Mouse (Mus musculus) neural tube, embryonic 12.5 days (tissue): ENCODE measurements at regions not wholly inside any gene's neighbourhood (a gene's known extent, or its start where the extent isn't known, plus 50 kb on each side); places are given as distances from the start of the nearest gene placed in this dataset.

ENCODE experiments used
- ATAC-seq: fragments of 200-750 bp; cut with Nextera tagmentation; 2 replicates; pipeline ENCODE4 v1.8.0; 2017; ENCODE audit warnings: low read depth, mild to moderate bottlenecking, moderate TSS enrichment, moderate library complexity; ENCODE audit not compliant: low FRiP score
- H3K27ac ChIP-seq: fragments of 300-500 bp; sonication (generic); 2 replicates; pipeline ENCODE4 v1.5.1; 2016
- H3K27me3 ChIP-seq: fragments of 300-500 bp; sonication (generic); replicated peaks from 2 replicates; pipeline ENCODE4 v1.6.1; 2016; ENCODE audit warnings: mild to moderate bottlenecking
- H3K36me3 ChIP-seq: fragments of 300-500 bp; sonication (generic); 2 replicates; pipeline ENCODE4 v1.6.1; 2016; ENCODE audit warnings: mild to moderate bottlenecking
- H3K4me1 ChIP-seq: fragments of 300-500 bp; sonication (generic); 2 replicates; pipeline ENCODE4 v1.6.1; 2016
- H3K4me2 ChIP-seq: fragments of 300-500 bp; sonication (generic); replicated peaks from 2 replicates; pipeline ENCODE4 v1.6.1; 2016; ENCODE audit warnings: mild to moderate bottlenecking
- H3K4me3 ChIP-seq: fragments of 300-500 bp; sonication (generic); 2 replicates; pipeline ENCODE4 v1.5.1; 2016
- H3K9ac ChIP-seq: fragments of 300-500 bp; sonication (generic); 2 replicates; pipeline ENCODE4 v1.6.1; 2016; ENCODE audit warnings: mild to moderate bottlenecking
- H3K9me3 ChIP-seq: fragments of 300-500 bp; sonication (generic); 2 replicates; pipeline ENCODE4 v1.6.1; 2016; ENCODE audit warnings: mild to moderate bottlenecking
- WGBS: fragments of 180-500 bp; shearing (Covaris S2); methylation state at CpG from one replicate; pipeline ENCODE4 v1.1.7; 2016; 5-methylcytosine and 5-hydroxymethylcytosine counted together

- H3K9ac ChIP-seq: no peak overlapping the region
- no peak overlapping the region for H3K4me3 ChIP-seq
- H3K4me2 ChIP-seq: no peak overlapping the region
- H3K36me3 ChIP-seq: no peaks in the 10 kb centered on the region
- no peaks in the 10 kb centered on the region for H3K4me1 ChIP-seq
- WGBS: 83% methylated on average over 2 of the region's 2 CpGs
- no peak overlapping the region for H3K27ac ChIP-seq
- no peak for ATAC-seq
- no peaks in the 10 kb centered on the region for H3K9me3 ChIP-seq
- H3K27me3 ChIP-seq: no peaks in the 10 kb centered on the region
Measured at GRCm38 (mm10) chr9:52454445-52454844, 225.1 kb downstream of the AI593442 start.

GRCm38 (mm10) chr9:52451792-52452191 lies 227.8 kb downstream of the AI593442 start:
- Histone ChIP-seq H3K9ac (no peak overlapping the region), H3K36me3 (no peaks in the 10 kb centered on the region), H3K4me2 (no peak overlapping the region), H3K4me1 (no peaks in the 10 kb centered on the region), H3K27me3 (no peaks in the 10 kb centered on the region), H3K9me3 (no peaks in the 10 kb centered on the region), H3K4me3 (no peak overlapping the region), H3K27ac (no peak overlapping the region)
- 83% methylated on average over 3 of the region's 3 CpGs for WGBS
- no peak for ATAC-seq

- no peak for ATAC-seq
- no peaks in the 10 kb centered on the region for H3K9me3 ChIP-seq
- H3K9ac ChIP-seq: no peak overlapping the region
- no peaks in the 10 kb centered on the region for H3K4me1 ChIP-seq
- H3K27me3 ChIP-seq: no peaks in the 10 kb centered on the region
- no peak overlapping the region for H3K4me2 ChIP-seq
- no peak overlapping the region for H3K27ac ChIP-seq
- H3K36me3 ChIP-seq: no peaks in the 10 kb centered on the region
- no peak overlapping the region for H3K4me3 ChIP-seq
Measured at GRCm38 (mm10) chr9:52448245-52448644, 231.3 kb downstream of the AI593442 start.

- Histone ChIP-seq H3K4me2 (no peak overlapping the region), H3K9me3 (no peaks in the 10 kb centered on the region), H3K27me3 (no peaks in the 10 kb centered on the region), H3K4me3 (no peak overlapping the region), H3K9ac (no peak overlapping the region), H3K4me1 (no peaks in the 10 kb centered on the region), H3K36me3 (no peaks in the 10 kb centered on the region), H3K27ac (no peak overlapping the region)
- WGBS: 91% methylated on average over 7 of the region's 7 CpGs
- ATAC-seq: no peak
Measured at GRCm38 (mm10) chr9:52443228-52443627, 236.4 kb downstream of the AI593442 start.

GRCm38 (mm10) chr9:52434215-52434614 lies 245.4 kb downstream of the AI593442 start:
- WGBS: 57% methylated on average over 4 of the region's 4 CpGs
- H3K27me3 ChIP-seq: no peaks in the 10 kb centered on the region
- H3K27ac ChIP-seq: no peak overlapping the region
- H3K36me3 ChIP-seq: no peaks in the 10 kb centered on the region
- no peaks in the 10 kb centered on the region for H3K9me3 ChIP-seq
- no peak overlapping the region for H3K4me2 ChIP-seq
- H3K4me1 ChIP-seq: no peaks in the 10 kb centered on the region
- H3K4me3 ChIP-seq: no peak overlapping the region
- ATAC-seq: no peak
- H3K9ac ChIP-seq: no peak overlapping the region

- Histone ChIP-seq H3K9me3 (no peaks in the 10 kb centered on the region), H3K27me3 (no peaks in the 10 kb centered on the region), H3K4me2 (no peak overlapping the region), H3K9ac (no peak overlapping the region), H3K4me3 (no peak overlapping the region), H3K36me3 (no peaks in the 10 kb centered on the region), H3K27ac (no peak overlapping the region), H3K4me1 (no peaks in the 10 kb centered on the region)
- ATAC-seq: no peak
- 6% methylated on average over 4 of the region's 4 CpGs for WGBS
Measured at GRCm38 (mm10) chr9:52425413-52425812, 254.2 kb downstream of the AI593442 start.

GRCm38 (mm10) chr9:52422622-52423021 lies 254.2 kb upstream of the Zc3h12c start:
- ATAC-seq: no peak
- Histone ChIP-seq H3K27me3 (no peaks in the 10 kb centered on the region), H3K4me2 (no peak overlapping the region), H3K4me3 (no peak overlapping the region), H3K9me3 (no peaks in the 10 kb centered on the region), H3K36me3 (no peaks in the 10 kb centered on the region), H3K27ac (no peak overlapping the region), H3K9ac (no peak overlapping the region), H3K4me1 (no peaks in the 10 kb centered on the region)
- WGBS: 70% methylated on average over 3 of the region's 3 CpGs

GRCm38 (mm10) chr9:52415706-52416105 lies 247.3 kb upstream of the Zc3h12c start:
- Histone ChIP-seq H3K9me3 (no peaks in the 10 kb centered on the region), H3K27ac (no peak overlapping the region), H3K4me2 (no peak overlapping the region), H3K9ac (no peak overlapping the region), H3K27me3 (no peaks in the 10 kb centered on the region), H3K4me1 (no peaks in the 10 kb centered on the region), H3K4me3 (no peak overlapping the region), H3K36me3 (no peaks in the 10 kb centered on the region)
- ATAC-seq: no peak
- 84% methylated on average over 6 of the region's 6 CpGs for WGBS

- Histone ChIP-seq H3K9ac (no peak overlapping the region), H3K4me2 (no peak overlapping the region), H3K4me3 (no peak overlapping the region), H3K4me1 (no peaks in the 10 kb centered on the region), H3K27ac (no peak overlapping the region), H3K27me3 (no peaks in the 10 kb centered on the region), H3K9me3 (no peaks in the 10 kb centered on the region), H3K36me3 (no peaks in the 10 kb centered on the region)
- WGBS: 96% methylated on average over 6 of the region's 6 CpGs
- no peak for ATAC-seq
Measured at GRCm38 (mm10) chr9:52407841-52408240, 239.5 kb upstream of the Zc3h12c start.

GRCm38 (mm10) chr9:52402496-52402895 lies 234.1 kb upstream of the Zc3h12c start:
- Histone ChIP-seq H3K4me2 (no peak overlapping the region), H3K27ac (no peak overlapping the region), H3K4me3 (no peak overlapping the region), H3K9ac (no peak overlapping the region), H3K9me3 (no peaks in the 10 kb centered on the region), H3K4me1 (no peaks in the 10 kb centered on the region), H3K36me3 (no peaks in the 10 kb centered on the region), H3K27me3 (no peaks in the 10 kb centered on the region)
- WGBS: 88% methylated on average over 2 of the region's 2 CpGs
- ATAC-seq: no peak

GRCm38 (mm10) chr9:52379031-52379430 lies 210.7 kb upstream of the Zc3h12c start:
- 81% methylated on average over 2 of the region's 2 CpGs for WGBS
- H3K4me1 ChIP-seq: no peaks in the 10 kb centered on the region

GRCm38 (mm10) chr9:52377761-52378160 lies 209.4 kb upstream of the Zc3h12c start:
- Histone ChIP-seq H3K4me2 (no peak overlapping the region), H3K9me3 (no peaks in the 10 kb centered on the region), H3K27ac (no peak overlapping the region), H3K4me3 (no peak overlapping the region), H3K4me1 (no peaks in the 10 kb centered on the region), H3K36me3 (no peaks in the 10 kb centered on the region), H3K9ac (no peak overlapping the region), H3K27me3 (no peaks in the 10 kb centered on the region)
- ATAC-seq: no peak

More at GRCm38 (mm10) chr9:52379031-52379430, 210.7 kb upstream of the Zc3h12c start:
- H3K27me3 ChIP-seq: no peaks in the 10 kb centered on the region
- no peaks in the 10 kb centered on the region for H3K9me3 ChIP-seq
- H3K4me2 ChIP-seq: no peak overlapping the region
- H3K27ac ChIP-seq: no peak overlapping the region
- ATAC-seq: no peak
- no peak overlapping the region for H3K4me3 ChIP-seq
- H3K36me3 ChIP-seq: no peaks in the 10 kb centered on the region
- no peak overlapping the region for H3K9ac ChIP-seq

- no peak overlapping the region for H3K4me2 ChIP-seq
- no peak for ATAC-seq
- H3K27me3 ChIP-seq: no peaks in the 10 kb centered on the region
- H3K27ac ChIP-seq: no peak overlapping the region
- no peak overlapping the region for H3K4me3 ChIP-seq
- no peaks in the 10 kb centered on the region for H3K4me1 ChIP-seq
- H3K36me3 ChIP-seq: no peaks in the 10 kb centered on the region
- H3K9me3 ChIP-seq: no peaks in the 10 kb centered on the region
- no peak overlapping the region for H3K9ac ChIP-seq
- 89% methylated on average over 3 of the region's 3 CpGs for WGBS
Measured at GRCm38 (mm10) chr9:52376914-52377313, 208.5 kb upstream of the Zc3h12c start.

GRCm38 (mm10) chr9:52371296-52371695 lies 202.9 kb upstream of the Zc3h12c start:
- Histone ChIP-seq H3K27ac (no peak overlapping the region), H3K27me3 (no peaks in the 10 kb centered on the region), H3K36me3 (no peaks in the 10 kb centered on the region), H3K4me2 (no peak overlapping the region), H3K4me1 (no peaks in the 10 kb centered on the region), H3K9ac (no peak overlapping the region), H3K9me3 (no peaks in the 10 kb centered on the region), H3K4me3 (no peak overlapping the region)
- 88% methylated on average over 1 of the region's 1 CpGs for WGBS
- ATAC-seq: no peak
